Mouse (Mus musculus) CD4-positive, CD25-positive, alpha-beta regulatory T cell, adult 2 months (primary cell): ENCODE measurements at regions not wholly inside any gene's neighbourhood (a gene's known extent, or its start where the extent isn't known, plus 50 kb on each side); places are given as distances from the start of the nearest gene placed in this dataset.
"Not testable (repeated sequence)": the region's sequence is repeated elsewhere in the genome, so short reads cannot be mapped to it uniquely, and the experiment has no call there.

Source experiments
- DNase-seq: peaks from one replicate; pipeline ENCODE4 v3.0.0-alpha.2; 2012; ENCODE audit warnings: low read depth, low spot score

DNA sequence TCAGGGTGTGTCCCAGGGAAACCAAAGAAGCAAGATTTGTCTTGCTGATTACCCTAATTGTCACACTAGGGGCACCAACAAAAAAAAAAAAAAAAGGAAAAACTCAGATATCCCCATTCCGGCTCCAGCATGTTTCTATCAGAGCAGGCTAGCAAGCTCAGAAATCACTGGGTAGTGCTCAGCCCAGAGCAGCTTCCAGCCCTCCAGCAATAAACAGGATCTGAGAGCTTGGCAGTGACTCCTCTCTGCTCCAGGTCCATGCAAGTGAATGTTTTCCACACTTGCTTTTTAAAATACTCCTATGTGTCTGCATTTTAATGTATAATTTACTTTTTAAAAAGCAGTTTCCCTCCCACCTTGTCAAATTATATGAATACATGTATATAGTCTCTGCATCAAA is 290.8 kb downstream of the Car8 start:
- DNase-seq, result no peak

DNA sequence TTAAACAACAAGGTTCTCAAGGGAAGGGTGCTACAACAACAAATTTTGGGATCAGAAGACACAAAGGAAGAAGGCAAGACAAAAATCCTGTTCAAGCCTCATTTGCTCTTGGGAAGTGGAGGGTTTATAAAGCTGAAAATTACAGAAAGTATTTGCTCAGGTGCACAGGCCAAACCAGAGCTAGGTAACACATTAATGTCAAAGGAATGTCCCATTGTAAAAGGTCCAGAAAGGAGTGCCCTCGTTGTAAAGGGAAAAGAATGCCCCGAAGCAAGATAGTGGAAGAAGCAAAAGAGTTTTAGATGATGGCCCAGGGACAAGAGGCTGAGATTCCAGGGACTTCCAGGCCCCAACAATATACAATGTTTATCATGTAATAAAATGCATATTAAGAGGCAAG is 317.3 kb downstream of the Car8 start:
- no peak for DNase-seq

DNA sequence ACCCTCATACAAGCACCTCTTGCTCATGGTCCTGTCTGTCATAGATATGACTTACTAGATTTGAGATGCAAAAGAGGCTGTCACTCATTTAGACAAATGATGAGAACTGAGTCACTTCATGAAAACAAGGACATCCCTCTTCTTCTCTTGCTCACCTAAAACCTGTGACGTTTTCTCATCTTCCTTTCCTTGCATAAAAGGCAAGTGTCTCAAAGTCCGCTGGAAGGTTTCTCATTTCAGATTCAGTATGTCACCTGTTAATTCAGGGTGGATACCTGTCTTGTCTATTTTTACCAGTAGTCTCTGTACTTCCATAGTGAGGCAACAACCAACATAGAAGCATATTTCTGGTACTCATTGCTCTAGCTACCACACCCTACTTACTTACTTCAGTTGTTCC is 325.6 kb downstream of the Car8 start:
- DNase-seq, result peak; percentile 20

DNA sequence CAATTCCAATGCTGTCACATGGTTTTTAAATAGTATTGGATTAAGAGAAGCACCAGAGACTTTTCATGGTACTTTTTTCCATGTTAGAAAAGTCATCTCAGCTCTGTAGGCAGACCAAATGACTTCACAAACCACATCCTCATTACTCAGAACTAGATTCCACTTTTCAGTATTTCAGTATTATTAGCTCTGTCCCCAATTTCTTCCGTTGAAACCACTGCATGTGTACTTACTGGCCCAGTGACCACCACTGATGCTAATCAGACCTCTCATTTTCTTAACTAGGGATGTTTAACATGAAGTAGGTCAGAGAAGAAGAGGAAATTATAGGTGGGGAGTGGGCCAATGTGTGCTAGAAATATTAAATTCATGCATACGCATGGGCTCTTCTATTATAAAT is 326.2 kb downstream of the Car8 start:
- DNase-seq, result peak; percentile 56

DNA sequence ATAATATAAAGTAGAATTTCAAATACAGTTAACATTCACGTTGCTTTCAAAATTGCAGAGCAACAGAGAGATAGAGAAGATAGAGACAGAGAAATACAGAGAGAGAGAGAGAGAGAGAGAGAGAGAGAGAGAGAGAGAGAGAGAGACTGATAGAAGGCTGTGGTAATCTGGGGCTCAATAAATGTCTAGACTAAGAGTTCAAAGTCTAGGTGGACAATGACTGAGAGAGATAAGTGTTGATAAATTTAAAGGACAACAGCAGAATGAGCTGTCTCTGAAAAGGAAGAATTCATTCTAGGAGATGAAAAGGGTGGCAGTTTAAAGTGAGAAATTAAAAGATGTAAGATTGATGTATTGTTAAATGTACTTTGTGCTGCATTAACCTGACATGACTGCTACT is 335.7 kb downstream of the Car8 start:
- no peak for DNase-seq

DNA sequence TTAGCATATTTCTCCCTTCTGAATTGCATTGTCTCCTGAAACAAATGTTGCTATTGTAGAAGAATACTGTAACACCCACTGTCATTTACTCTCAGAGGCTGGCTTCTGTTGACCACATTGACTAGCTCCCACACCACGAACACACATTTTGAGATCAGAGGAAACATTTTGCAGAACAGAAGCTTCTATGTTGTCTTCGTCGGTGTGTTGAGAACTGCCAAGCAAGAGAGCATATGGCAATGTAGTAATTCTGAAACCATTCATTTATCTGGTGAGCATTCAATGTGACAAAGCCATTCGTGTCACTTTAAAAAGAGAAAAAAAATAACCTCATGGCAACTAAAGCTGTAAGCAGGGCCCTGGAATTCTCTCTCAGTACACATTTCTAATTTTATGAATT is 343.9 kb downstream of the Car8 start:
- no peak for DNase-seq

DNA sequence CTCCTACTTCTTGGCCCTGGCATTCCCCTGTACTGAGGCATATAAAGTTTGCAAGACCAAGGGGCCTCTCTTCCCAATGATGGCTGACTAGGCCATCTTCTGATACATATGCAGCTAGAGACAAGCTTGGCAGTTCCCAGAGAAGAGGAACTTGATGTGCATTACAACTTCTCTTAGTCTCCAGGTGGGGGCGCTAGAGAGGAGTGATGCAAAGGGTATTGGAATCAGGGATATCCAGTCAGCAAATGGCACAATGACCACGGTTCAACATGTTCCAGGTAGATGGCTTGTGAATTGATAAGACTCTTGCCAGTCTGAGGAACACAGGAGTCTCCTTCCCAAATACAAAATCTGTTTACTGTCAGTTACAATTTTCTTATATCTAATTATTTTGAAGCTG is 347.7 kb downstream of the Car8 start:
- peak; percentile 45 for DNase-seq

DNA sequence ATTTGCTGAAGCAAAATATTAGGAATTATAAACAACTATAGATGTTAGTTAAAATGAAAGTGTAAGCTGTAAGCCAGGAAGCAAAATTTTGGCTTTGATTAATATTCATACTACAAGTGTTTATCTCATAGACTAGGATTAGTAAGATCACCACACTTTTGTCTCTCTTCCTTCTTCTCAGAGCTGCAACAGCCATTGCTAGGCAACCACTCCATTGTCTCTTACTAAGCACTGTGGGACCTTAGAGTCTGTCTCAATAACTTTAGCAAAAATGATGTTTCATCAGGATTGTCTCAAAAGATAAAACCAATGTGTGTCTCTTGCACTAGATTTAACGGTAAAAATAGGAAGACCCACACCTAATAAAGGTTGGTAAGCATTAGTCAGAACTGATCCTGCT is 384.3 kb downstream of the Car8 start:
- no peak for DNase-seq

DNA sequence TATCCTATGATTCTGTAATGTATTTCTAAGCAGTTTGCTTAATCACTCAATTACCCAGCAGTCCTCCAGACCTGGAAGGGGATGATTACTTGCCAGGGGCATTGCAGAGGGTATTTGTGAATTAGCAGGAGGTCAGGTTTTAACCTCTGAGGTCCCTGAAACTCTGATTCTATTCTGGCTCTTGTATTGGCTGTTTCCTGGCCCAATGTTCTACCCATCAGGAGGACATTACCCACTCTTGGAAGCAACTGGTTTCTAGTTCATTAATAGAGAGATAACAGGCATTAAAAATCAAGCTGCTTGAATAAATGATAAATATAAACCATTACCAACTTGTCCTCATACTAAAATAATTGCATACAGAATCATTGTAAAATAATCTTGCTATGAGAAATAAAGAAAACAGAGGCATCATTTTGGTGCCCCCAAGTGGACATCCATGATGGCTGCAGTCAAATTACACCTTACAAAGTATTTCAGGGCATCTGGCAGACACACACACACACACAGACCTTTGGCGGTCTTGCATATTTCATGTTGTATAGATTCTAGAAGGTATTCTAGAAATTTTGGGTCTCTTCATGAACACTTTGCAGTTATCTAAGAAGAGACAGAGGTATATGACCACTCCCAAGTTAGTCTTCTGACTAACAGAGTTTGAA is 385.6 kb downstream of the Car8 start:
- DNase-seq, result peak; percentile 75

DNA sequence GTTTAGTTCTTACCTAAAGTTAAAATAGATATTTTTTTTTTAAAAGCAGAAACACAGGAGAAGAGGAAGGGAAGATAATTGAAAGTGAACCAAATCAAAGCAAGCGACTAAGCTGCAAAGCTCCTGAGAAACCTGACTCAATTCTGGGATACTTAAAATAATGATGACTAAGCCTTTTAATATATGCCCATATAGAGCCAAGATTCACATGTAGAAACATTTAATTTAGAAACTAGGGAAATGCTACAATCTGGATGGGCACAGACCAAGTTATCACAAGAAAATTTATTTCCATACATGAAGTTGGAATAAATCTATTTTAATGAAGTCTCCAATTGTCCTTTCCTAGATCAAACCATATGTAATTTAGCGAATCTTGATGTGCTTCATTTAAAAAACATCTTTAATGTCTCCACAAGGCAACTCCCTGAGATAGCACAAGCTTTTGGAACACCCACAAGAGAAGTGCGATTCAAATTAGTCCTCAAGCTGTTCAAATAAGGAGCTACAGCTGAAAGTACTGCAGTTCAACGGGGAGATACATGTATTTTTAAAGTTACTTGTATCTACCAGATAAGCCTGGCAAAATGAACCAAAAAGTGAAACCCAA is 386.7 kb downstream of the Car8 start:
- no peak for DNase-seq

DNA sequence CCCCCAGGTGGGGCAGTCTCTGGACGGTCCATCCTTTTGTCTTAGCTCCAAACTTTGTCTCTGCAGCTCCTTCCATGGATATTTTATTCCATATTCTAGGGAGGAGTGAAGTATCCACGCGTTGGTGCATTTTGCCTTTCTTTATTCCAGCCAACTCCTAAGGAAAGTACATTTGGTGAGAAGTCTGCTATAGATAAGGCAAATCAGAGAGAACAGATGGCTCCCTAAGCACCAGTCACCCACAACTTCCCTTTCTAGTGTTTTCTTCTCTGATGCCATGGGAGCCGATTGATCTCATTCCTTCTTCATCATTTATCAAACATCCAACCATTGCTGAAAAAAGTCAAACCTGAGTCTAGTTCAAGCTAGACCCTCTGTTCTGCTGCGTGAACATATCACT is 391.4 kb downstream of the Car8 start:
- no peak for DNase-seq

DNA sequence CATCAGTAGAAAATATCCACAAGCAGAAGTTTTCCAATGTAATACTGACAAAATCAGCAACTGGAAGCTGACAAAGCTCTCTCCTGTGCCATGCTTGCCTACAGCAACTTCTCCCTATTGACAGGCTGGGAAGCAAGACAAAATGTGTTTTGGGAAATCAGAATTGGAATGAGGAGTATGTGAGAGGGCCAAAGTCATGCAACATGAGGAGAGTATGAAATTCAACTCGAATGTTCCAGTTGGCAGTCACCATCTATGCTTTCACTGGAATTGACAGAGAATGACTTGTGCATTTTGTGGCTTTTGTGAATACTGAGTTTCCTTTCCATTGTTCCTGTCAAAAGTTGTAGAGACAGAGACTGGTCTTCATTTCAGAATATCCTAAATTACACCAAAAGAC is 409.7 kb downstream of the Car8 start:
- DNase-seq, result no peak

DNA sequence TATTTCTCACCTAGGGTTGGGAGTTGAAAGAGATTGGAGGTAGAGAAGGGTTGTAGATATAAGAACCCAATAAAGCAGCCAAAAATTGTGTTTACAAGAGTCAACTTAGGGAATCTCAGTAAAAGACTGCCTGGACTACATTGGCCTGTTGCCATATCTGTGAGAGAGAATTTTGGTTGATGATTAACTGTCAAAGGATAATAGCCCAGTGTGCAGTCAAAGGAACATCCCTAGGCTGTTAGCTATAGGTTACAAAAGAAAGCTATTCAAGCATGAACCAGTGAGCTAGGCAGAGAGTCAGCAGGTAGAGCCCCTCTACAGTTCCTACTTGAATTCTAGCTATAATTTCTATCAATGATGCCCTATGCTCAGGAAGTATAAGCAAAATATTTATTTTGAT is 419.0 kb downstream of the Car8 start:
- no peak for DNase-seq

DNA sequence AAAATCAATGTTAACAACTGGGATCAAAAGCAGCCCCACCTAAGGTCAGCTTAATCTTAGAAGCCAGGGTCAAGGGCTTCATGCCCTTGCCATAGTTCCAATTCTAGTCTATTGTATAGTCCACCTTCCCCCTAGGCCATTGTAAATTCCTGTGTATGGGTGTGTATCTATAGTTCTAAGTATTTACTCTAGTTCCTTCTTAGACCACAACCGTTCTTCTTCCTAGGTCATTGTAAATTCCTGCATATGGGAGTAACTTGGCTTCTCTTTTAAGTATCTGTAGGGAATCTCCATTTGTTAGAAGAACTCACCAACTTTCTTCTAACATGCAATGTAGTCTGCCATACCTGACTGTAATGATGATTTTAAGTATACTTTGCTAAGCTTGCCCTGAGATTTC is 461.1 kb downstream of the Car8 start:
- not testable (repeated sequence) for DNase-seq

DNA sequence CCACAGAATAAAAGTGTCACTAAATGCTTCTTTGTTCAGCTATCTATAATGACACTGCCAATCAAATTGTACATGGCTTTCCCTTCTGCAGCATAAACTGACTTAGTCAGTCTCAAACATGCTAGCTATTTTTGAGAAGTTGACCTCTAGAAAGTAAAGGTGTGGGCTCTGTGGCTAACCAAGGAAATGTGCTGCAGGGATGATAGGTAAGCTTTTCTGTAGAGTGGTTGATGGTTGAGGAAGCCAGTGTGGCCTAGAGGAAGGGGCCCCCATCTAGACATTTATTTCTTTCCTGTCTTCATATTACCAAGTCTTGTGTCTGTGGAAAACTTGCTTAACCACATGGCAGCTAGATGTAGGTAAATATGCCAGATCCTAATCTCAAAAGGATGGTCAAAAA is 483.4 kb downstream of the Car8 start:
- peak; percentile 4 for DNase-seq

DNA sequence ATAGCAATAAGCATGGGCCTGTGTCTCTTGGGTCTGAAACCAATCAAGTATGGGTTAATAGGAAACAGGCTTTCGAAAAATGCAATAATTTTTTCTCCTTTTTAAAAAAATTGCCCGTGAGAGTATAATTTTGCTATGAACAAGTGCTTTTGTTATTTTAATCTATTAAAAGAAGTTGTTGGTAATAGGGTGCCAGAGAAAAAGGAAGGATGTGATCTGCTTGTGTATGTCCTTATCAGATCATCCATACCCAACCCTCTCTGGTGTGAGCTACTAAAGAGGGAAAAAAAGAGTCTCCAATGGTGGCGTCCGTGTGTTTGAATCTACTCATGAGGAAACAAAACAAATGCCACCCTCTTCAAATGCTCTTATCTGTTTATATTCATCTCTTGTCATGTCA is 484.9 kb downstream of the Car8 start:
- no peak for DNase-seq

DNA sequence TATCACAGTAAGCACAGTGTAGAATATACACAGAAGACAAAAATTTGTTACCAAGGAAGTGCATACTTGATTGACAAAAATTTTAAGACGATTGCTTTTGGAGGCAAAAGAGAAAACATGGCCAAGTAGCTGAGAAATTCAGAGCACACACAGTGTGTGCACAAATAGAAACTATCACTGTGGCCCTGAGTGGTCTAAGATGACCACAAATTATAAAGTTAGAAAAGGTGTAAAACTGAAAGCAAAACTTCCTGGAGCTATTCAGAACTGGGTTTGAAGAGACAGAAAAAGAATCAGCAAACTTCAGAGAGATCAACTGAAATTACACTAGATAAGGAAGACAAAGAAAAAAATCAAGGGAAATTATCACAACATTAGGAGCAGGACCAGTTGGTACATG is 487.6 kb downstream of the Car8 start:
- DNase-seq, result no peak

DNA sequence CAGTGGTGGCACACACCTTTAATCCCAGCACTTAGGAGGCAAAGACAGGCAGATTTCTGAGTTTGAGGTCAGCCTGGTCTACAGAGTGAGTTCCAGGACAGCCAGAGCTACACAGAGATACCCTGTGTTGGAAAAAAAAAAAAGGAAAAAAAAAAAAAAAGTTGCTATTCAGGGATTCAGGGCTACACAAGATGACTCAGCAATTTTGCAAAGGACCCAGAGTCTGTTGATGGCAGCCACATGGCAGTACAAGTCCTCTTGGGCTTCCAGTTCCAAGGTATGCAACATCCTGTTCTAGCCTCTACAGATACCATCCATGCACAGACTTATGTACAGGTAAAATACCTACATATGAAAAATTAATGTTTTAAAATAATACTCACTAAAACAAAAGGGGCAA is 515.9 kb downstream of the Car8 start:
- no peak for DNase-seq

DNA sequence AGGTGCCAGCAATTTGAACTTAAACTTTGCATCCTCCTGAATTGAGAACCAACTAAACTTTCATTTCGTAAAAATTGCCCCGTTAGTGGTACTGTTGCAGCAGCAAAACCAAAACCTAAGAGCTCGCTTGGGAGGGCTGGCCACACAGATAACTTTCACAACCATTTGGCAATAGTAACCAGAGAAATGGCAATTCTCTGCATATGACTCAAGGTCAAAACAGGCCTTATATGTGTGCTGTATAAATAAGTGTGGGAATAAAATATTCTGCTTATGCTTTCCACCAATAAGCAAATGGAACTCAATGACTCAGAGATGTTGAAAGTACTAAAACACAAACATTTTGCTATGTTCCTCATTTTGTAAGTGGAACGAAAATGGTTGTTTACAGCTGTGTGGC is 550.3 kb downstream of the Car8 start:
- DNase-seq, result no peak

DNA sequence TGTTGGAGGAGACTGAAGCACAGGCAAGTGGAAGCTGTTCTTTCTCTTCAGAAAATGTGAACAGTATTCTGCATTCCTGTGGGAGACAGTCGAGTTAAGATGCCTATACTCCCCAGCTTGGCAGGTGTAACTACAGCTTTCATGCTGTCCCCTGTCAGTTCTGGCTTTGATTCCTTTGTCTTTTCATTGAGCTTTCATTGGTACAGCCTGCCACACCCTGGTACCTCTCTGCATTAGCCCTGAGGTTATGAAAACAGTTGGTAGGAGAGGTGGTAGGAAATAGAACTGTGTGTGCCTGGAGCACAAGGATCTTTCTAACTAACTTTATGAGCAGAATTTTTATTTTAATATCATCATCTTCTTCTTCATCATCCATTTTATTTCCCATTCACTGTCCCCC is 551.6 kb downstream of the Car8 start:
- DNase-seq, result peak; percentile 55

DNA sequence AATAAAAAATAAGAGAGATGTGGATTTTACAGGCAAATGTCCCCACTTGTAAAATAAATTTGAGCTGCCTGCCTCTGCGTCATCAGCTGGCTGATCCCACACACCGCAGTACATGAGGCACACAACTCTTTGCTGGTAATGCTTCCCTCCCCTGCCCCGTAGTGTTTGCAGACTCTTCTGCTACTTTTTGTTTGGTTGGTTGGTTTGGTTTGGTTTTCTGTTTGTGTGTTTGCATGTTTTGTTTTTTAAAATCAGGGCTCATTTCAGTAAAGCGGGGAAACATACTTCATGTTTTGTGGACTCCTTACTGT is 568.1 kb downstream of the Car8 start:
- no peak for DNase-seq

DNA sequence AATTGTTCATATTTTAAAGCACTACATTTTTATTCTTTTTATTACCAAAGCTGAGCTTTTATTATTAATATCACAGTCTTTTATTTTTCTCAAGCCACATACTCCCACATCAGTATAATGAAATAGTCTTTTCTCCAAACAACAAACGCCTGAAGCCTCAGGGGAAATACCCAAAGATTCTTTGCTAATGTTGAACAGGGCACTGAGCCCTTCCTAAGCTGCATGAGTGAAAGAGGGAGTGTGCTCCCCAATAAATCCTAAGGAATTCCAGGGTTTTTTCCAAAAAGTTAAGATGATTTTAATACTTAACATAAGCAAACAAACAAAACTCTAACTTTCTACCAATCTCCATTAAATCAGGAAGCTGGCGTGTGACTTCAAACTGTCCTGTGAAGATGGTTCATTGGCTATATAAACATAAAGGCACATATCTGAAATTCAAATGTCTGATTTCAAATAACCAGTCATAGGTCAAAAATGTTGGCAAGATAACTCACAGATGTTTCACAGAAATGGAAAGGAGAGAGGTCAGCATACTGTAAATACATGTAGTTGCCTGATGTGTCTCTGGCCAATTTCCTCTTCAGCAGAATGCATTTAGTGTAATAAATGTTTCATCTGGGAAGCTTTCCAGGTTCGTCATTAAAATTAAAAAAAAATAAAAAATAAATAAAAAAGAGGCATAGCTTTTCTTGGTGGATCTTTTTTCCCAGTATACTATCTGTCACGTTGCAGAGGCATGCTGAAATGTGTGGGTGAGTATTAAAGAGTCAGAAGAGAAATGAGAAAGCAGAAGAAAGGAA is 568.6 kb downstream of the Car8 start:
- no peak for DNase-seq

DNA sequence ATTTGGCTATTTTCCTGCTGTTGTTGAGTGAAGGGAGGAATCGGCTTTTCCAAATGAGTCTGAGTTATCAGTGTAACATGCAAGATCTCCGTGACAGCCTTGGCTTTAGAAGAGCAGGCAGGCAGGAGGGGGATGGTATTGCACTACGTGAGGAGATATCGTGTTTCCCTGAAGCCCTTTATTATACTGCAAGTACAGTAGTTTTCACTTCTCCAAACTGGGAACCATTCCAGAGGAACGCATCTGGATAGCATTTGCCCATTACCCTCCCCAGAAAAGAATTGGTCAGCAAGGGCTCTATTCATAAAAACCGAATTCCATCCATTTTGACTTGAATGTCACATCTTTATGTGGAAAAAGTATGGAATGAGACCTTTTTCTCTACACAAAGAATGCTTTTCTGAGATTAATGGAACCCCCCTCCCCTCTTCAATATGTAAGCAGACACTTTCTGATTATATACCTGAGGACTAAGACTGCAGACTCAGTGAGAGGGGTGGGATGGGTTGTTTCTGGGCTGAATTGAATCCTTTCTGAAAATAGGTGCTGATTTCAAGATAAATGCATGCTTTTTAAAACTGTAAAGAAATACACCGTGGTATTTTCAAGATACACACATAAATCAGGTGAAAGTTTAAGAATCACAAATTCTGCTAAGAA is 571.8 kb downstream of the Car8 start:
- no peak for DNase-seq
